Mouse (Mus musculus): ENCODE data around the gene Ndufs2.
"Not testable (repeated sequence)": the region's sequence is repeated elsewhere in the genome, so short reads cannot be mapped to it uniquely, and the experiment has no call there.

The Ndufs2 gene

DNA sequence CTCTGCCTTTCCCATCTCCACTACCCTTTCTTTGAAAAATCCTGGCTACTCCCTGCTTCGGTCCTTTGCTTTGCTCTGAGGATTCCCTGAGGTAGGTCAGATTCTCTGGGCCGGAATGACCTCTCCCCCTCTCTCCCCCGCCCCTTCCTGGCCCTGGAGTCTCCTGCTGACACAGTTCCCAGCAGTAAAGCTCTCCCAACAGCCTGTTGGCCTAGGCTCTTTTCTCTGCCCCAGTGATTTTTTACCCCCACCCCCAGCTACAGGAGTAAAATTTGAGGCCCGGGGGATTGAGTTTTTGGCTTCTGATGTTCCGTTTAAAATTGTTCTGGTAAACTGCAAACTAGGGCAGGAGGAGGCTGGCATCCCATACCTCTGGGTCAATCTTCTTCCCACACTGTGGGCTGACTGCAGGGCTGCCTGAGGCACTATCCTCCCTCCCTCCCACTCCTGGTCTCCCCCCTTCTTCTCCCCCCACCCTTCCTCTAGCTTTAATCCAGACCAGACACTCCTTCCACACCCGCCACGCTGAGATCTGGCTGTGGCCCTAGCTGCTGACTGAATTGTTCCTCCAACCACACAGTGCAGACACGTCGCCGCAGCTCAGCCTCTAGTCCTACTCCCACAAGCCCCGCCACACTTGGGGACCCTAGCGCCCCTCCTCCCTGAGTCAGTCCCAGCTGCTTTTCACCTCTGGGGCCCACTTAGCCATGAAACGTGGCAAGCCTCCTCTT, 571 bp upstream of the Ndufs2 start:
- no peak for DNase-seq

DNA sequence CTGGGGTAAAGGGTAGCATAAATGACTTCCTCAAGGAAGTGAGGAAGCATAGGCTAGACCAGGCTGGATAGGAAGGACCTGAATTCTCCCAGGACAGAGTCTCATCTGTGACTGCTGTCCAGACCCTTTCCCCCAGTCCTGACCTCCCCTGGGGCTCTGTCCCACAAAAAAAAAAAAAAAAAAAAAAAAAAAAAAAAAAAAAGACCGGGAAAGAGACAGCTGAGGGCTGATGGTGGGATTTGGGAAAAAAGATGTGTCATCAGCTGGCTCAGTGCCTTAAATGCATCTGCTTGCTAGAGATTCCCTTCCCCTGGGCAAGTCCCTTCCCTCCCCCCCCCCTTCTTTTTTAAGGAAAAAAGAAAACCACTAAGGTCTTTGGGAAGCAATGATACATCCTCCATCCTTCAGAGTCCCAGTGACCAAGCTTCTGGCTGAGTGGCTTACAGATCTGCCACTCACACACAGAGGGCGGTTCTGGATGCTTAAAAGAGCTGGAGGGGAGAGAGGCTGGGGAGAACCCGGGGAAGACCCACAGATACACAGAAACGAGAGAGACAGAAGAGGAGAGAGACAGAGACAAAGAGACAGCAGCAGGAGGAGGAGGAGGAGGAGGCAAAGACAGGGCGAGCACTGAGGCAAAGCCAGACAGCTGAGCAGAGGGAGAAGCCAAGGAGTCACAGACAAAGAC, 1.1 kb downstream of the Ndufs2 start, which contains the start of gene Adamts4:
TSS of gene Adamts4 (plus strand) at position 509 of the 688 bp plus-strand sequence.
- no peak for DNase-seq

- no peak for DNase-seq
Observed at GRCm38 (mm10) chr1:171248386-171249226, 2.6 kb downstream of the Ndufs2 start.

GRCm38 (mm10) chr1:171247916-171248315, 3.3 kb downstream of the Ndufs2 start:
- no peak for DNase-seq

GRCm38 (mm10) chr1:171247453-171247841, 3.7 kb downstream of the Ndufs2 start:
- no peak for DNase-seq

GRCm38 (mm10) chr1:171246709-171247452, 4.3 kb downstream of the Ndufs2 start:
- peak; percentile 98 for DNase-seq

- no peak for DNase-seq
Observed at GRCm38 (mm10) chr1:171245353-171245752, 5.8 kb downstream of the Ndufs2 start.

GRCm38 (mm10) chr1:171241952-171242351, 9.2 kb downstream of the Ndufs2 start:
- not testable (repeated sequence) for DNase-seq

- no peak for DNase-seq
Observed at GRCm38 (mm10) chr1:171240911-171241310, 10.3 kb downstream of the Ndufs2 start.

GRCm38 (mm10) chr1:171239992-171240744, 11.0 kb downstream of the Ndufs2 start:
- DNase-seq = no peak

- peak; percentile 73 for DNase-seq
Observed at GRCm38 (mm10) chr1:171238463-171238862, 12.7 kb downstream of the Ndufs2 start.

GRCm38 (mm10) chr1:171237438-171237837, 13.8 kb downstream of the Ndufs2 start:
- no peak for DNase-seq

GRCm38 (mm10) chr1:171235791-171236190, 15.4 kb downstream of the Ndufs2 start:
- DNase-seq = no peak

- no peak for DNase-seq
Observed at GRCm38 (mm10) chr1:171234538-171234937, 16.6 kb downstream of the Ndufs2 start.

- no peak for DNase-seq
Observed at GRCm38 (mm10) chr1:171234126-171234525, 17.1 kb downstream of the Ndufs2 start, which contains the start of gene Fcer1g. Gene Fcer1g (minus strand): TSS chr1:171234365.

DNA sequence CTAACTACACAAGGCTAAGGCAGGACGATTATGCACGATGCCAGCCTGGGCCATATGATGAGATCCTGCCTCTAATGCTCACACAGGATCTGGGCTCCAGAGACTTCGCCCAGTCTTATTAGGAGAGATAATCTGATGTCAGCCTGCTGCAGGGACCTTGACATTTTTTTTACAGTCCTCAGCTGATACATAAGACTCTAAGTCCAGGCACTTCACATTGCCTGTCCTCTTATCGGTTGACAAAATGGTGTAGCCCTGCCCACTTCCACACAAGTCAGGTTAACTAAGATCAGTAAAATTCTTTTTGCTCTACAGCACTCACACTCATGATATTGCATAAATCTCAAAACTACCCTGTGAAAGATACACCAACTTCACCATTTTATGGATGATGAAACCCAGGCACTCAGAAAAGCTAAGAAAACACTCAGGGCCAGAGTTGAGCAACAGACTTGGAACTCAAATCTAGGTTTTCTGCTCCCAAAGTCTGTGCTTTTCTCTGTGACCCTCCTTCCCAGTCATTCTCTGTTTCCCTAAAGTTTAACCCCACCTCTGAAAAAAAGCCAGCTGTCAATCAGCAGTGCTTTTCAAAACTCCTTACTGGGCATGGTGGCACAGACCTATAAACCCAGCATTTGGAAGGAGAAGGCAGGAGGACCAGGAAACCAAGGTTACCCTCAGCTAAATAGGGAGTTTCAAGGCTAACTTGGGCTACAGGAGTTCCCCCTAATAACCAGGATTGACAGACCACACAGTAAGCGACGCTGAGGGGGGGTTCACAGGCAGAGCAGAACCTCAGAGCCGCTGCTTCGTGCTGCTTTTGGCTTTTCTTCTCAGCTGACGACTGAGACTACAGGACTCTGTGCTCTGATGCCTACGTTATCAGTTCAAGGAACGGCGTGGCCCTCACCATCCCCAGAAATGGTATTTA, 18.1 kb downstream of the Ndufs2 start:
- no peak for DNase-seq

DNA sequence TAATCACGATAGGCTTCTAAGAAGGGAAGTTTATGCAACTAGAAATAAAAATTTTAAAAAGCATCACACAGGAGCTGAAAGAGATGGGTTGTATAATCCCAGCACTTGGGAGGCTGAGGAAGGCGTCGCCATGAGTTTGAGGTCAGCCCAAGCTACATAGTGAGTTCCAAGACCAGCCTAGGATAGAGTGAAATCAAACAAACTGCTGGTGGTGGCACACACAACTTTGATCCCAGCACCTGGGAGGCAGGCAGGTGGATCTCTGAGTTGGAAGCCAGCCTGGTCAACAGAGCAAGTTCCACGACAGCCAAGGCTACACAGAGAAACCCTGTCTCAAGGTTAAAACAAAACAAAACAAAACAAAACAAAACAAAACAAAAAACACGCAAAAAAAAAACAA, 18.8 kb downstream of the Ndufs2 start:
- DNase-seq = no peak

DNA sequence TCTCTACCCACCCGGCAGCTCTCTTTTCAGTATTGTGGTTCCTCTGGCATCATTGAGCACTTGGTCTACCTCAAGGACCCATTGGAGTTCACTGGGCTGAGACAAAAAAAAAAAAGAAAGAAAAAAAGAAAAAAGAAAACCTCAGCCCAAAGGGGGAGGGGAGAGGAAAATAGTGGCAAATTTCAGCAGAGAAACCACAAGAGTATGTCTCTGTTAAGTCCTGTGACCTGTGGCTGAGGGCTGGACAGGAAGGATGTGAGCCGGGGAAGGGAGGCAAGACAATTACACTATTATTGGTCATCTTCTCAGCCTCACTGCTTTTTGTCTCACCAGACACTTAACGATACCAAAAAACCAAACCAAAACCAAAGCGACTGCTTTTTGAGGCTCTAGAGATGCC, 19.3 kb downstream of the Ndufs2 start:
- no peak for DNase-seq

DNA sequence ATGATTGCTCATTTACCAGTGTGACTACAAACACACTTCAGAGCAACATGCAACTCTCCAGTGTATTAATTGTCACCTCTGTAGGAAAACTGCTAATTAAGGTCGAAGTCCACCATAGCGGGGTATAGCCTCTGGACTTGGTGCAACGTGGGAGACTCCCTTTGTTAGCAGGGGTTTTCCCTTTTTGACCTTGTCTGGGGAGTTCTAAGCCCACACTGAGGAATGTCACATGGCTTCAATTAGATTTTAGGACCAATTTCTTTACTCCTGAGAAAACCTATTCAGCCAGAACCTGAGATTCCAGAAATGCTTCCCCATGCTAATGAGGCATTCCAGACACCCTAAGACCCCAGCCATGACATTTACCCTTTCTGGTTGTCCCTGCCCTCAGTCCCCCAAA, 21.0 kb downstream of the Ndufs2 start:
- DNase-seq = no peak

- no peak for DNase-seq
Observed at GRCm38 (mm10) chr1:171229750-171230149, 21.4 kb downstream of the Ndufs2 start.

DNA sequence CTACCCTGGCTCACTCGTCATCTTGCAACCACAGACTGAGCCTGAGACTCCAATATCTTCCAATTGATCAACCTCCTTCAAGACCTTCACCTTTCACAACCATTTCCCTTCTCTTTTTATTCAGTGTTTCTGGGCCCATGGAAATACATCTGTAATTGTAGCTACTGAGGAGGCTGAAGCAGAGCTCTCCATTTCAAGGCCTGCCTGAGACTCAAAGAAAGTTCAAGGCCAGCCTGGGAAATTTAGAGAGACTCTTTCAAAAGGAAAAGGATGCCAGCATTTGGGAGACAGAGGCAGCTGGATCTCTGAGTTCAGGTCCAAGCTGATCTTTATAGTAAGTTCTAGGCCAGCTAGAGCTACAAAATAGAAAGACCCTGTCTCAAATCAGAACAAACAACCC, 23.3 kb downstream of the Ndufs2 start:
- DNase-seq = no peak
